ENCODE assay signal across 8 mouse cellular contexts in the genomic region with DNA sequence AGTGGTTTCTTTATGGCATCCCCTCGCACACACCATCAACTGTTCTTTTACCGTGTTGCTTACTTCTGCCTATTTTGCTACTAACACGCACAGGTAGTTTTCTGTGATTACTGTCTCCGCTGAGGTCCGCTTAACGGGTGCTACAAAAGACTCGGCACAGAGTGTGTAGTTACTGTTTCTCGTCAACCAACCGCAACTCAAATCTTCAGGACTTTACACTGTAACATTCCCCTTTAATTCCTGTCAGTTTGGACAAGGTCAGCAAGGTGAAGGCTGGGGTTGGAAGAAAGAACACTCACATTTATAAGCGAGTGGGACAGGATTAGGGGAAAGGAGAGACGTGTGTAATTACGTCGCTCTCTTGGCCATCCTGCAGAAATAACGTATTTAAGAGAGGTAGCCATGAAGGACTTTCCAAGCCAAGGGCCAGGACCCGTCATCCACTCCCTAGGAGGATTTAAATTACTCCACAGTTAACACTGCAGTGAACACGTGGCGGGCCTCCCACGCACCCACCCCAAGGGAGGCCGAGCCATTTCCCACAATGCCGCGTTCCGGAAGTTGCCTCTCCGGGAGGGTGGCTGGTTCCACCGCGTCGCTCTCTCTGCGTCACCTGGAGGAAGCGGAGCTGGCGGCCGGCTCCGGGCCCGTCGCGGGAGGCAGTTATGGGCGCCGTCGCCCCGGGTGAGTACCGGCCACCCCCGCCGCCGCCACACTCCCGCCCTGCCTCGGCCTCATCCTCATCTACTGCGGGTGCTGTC. TPM values are rescaled to one million over a fixed set of nuclear protein-coding genes. Genes with fewer than 3 reads are reported as not detected.
DNase-seq lines count a peak whose midpoint lies in the region; ATAC-seq and TF ChIP-seq lines count a peak whose summit lies in the region.

A gene (plus strand): TSS at position 285 of the 761 bp plus-strand sequence.

- in situ Hi-C loops in CH12.LX (cut with MboI; ENCODE audit: low pct_ligation_motif_present, low pct_unique_long_range_greater_than_20kb, low sequenced_read_pairs) = no loop called here

- H3K4me2 ChIP-seq in CH12.LX (ENCODE audit: insufficient read depth, low read depth, poor library complexity, severe bottlenecking) = peak within 1 kb of the TSS; percentile 95
- H3K4me2 ChIP-seq in forebrain, embryonic 12.5 days = peak within 1 kb of the TSS; percentile 86
- peak within 1 kb of the TSS; percentile 90 for H3K4me2 ChIP-seq in heart, postnatal 0 days (ENCODE audit: low read depth, low read length)
- H3K4me2 ChIP-seq in liver, embryonic 16.5 days (ENCODE audit: low read depth, low read length) = peak within 1 kb of the TSS; percentile 64
- peak within 1 kb of the TSS; percentile 97 for H3K4me2 ChIP-seq in neural tube, embryonic 13.5 days

- dilution Hi-C loops in CH12.LX (cut with MboI; ENCODE audit: extremely low pct_ligation_motif_present, extremely low pct_unique_long_range_greater_than_20kb, low sequenced_read_pairs) = no loop called here

- no peak for TF ChIP-seq CTCF in CH12.LX (conservative IDR thresholded peaks at IDR 0.05 in 1 of 2, IDR thresholded peaks at IDR 0.05 in 1 of 2; ENCODE audit: low read depth in 2 of 2, low read length in 2 of 2)
- TF ChIP-seq CTCF in heart, postnatal 0 days (IDR thresholded peaks at IDR 0.05; ENCODE audit: low read depth) = no peak
- TF ChIP-seq CTCF in testis, adult 2 months (IDR thresholded peaks at IDR 0.05; ENCODE audit: control insufficient read depth, insufficient read depth, insufficient replicate concordance, low read depth, low read length) = no peak

- H3K9me3 ChIP-seq in CH12.LX (replicated peaks; ENCODE audit: low read length) = no peaks in the 10 kb centered on the region
- H3K9me3 ChIP-seq in forebrain, embryonic 12.5 days = no peaks in the 10 kb centered on the region
- H3K9me3 ChIP-seq in heart, postnatal 0 days (replicated peaks; ENCODE audit: control insufficient read depth, low read length) = no peaks in the 10 kb centered on the region
- H3K9me3 ChIP-seq in liver, embryonic 16.5 days (replicated peaks; ENCODE audit: control insufficient read depth, low read length) = no peaks in the 10 kb centered on the region
- no peaks in the 10 kb centered on the region for H3K9me3 ChIP-seq in neural tube, embryonic 13.5 days

- H3K79me2 ChIP-seq in CH12.LX (replicated peaks; ENCODE audit: control insufficient read depth, extremely low read depth, insufficient read depth, poor library complexity, severe bottlenecking) = peaks cover 40% of the 10 kb centered on the region

- no peak for TF ChIP-seq RAD21 in CH12.LX (IDR thresholded peaks at IDR 0.05; ENCODE audit: low read depth, low read length)

- H3K9ac ChIP-seq in CH12.LX (ENCODE audit: insufficient read depth, low read depth) = peak within 1 kb of the TSS; percentile 80
- peak within 1 kb of the TSS; percentile 88 for H3K9ac ChIP-seq in forebrain, embryonic 12.5 days
- H3K9ac ChIP-seq in heart, postnatal 0 days (replicated peaks; ENCODE audit: low read depth, low read length) = peak within 1 kb of the TSS; percentile 86
- H3K9ac ChIP-seq in liver, embryonic 16.5 days (ENCODE audit: low read depth, low read length) = peak within 1 kb of the TSS; percentile 80
- peak within 1 kb of the TSS; percentile 88 for H3K9ac ChIP-seq in neural tube, embryonic 13.5 days

- H3K27ac ChIP-seq in CH12.LX (ENCODE audit: insufficient read depth, low read depth) = peak within 1 kb of the TSS; percentile 64
- H3K27ac ChIP-seq in forebrain, embryonic 12.5 days = peak within 1 kb of the TSS; percentile 65
- H3K27ac ChIP-seq in heart, postnatal 0 days (ENCODE audit: low read depth) = peak within 1 kb of the TSS; percentile 87
- peak within 1 kb of the TSS; percentile 73 for H3K27ac ChIP-seq in liver, embryonic 16.5 days (ENCODE audit: low read length)
- peak within 1 kb of the TSS; percentile 85 for H3K27ac ChIP-seq in neural tube, embryonic 13.5 days (replicated peaks)
- peak within 1 kb of the TSS; percentile 82 for H3K27ac ChIP-seq in testis, adult 2 months (ENCODE audit: control insufficient read depth, insufficient read depth, low read depth, low read length)

- TF ChIP-seq POLR2A in CH12.LX (IDR thresholded peaks at IDR 0.05; ENCODE audit: low read depth, low read length) = peak; percentile 96
- peak; percentile 93 for TF ChIP-seq POLR2A in testis, adult 2 months (IDR thresholded peaks at IDR 0.05; ENCODE audit: control insufficient read depth, low read depth, low read length)

- ATAC-seq in forebrain, embryonic 12.5 days (ENCODE audit: low FRiP score) = peak; percentile 99
- peak; percentile 97 for ATAC-seq in heart, postnatal 0 days (ENCODE audit: insufficient read depth, low read depth)
- peak; percentile 97 for ATAC-seq in liver, embryonic 16.5 days (ENCODE audit: low read depth)
- peak; percentile 98 for ATAC-seq in neural tube, embryonic 13.5 days (ENCODE audit: low read depth)

- no peak for TF ChIP-seq EP300 in CH12.LX (IDR thresholded peaks at IDR 0.05; ENCODE audit: low read length)
- TF ChIP-seq EP300 in heart, postnatal 0 days (IDR thresholded peaks at IDR 0.05; ENCODE audit: low read depth) = peak; percentile 85

- peaks cover 7 to 25% of the 10 kb centered on the region in 2 experiments for H3K4me1 ChIP-seq in CH12.LX (ENCODE audit: control insufficient read depth in 1 of 2, insufficient read depth in 2 of 2)
- peaks cover 17% of the 10 kb centered on the region for H3K4me1 ChIP-seq in forebrain, embryonic 12.5 days
- H3K4me1 ChIP-seq in heart, postnatal 0 days (ENCODE audit: control insufficient read depth, insufficient read depth) = peaks cover 16% of the 10 kb centered on the region
- H3K4me1 ChIP-seq in liver, embryonic 16.5 days (ENCODE audit: control insufficient read depth, low read depth, low read length) = peaks cover 18% of the 10 kb centered on the region
- H3K4me1 ChIP-seq in neural tube, embryonic 13.5 days (replicated peaks) = peaks cover 24% of the 10 kb centered on the region
- peaks cover 11% of the 10 kb centered on the region for H3K4me1 ChIP-seq in testis, adult 2 months (ENCODE audit: control insufficient read depth, insufficient read depth, low read length)

- WGBS in forebrain, embryonic 12.5 days = 11% methylated on average over 37 of the region's 45 CpGs
- WGBS in heart, postnatal 0 days = 11% methylated on average over 41 of the region's 45 CpGs
- WGBS in liver, embryonic 16.5 days (ENCODE audit: insufficient replicate concordance) = 12% methylated on average over 45 of the region's 45 CpGs
- 9% methylated on average over 45 of the region's 45 CpGs for WGBS in neural tube, embryonic 13.5 days

- H3K36me3 ChIP-seq in CH12.LX (replicated peaks in 1 of 2; ENCODE audit: control insufficient read depth in 1 of 2, insufficient read depth in 1 of 2, low read length in 1 of 2) = peaks cover 6 to 21% of the 10 kb centered on the region in 2 experiments
- H3K36me3 ChIP-seq in forebrain, embryonic 12.5 days (replicated peaks) = peaks cover 9% of the 10 kb centered on the region; the same call in 1 of the 2 replicates
- peaks cover 4% of the 10 kb centered on the region; the same call in 1 of the 2 replicates for H3K36me3 ChIP-seq in heart, postnatal 0 days (replicated peaks; ENCODE audit: control insufficient read depth, insufficient read depth, low read length)
- H3K36me3 ChIP-seq in liver, embryonic 16.5 days (ENCODE audit: control insufficient read depth, insufficient read depth) = peaks cover 2% of the 10 kb centered on the region; the same call in 1 of the 2 replicates
- peaks cover 12% of the 10 kb centered on the region; the same call in 1 of the 2 replicates for H3K36me3 ChIP-seq in neural tube, embryonic 13.5 days
- H3K36me3 ChIP-seq in testis, adult 2 months (ENCODE audit: control insufficient read depth, insufficient read depth, low read length) = no peaks in the 10 kb centered on the region; the same call in 1 of the 2 replicates

- peak within 1 kb of the TSS; percentile 84 to 99 (median 86) for H3K4me3 ChIP-seq in CH12.LX (replicated peaks in 1 of 3; ENCODE audit: low read depth in 2 of 3, low read length in 2 of 3, poor library complexity in 1 of 3)
- H3K4me3 ChIP-seq in forebrain, embryonic 12.5 days (replicated peaks) = peak within 1 kb of the TSS; percentile 78
- H3K4me3 ChIP-seq in heart, postnatal 0 days (ENCODE audit: low read depth, low read length) = peak within 1 kb of the TSS; percentile 86
- H3K4me3 ChIP-seq in liver, embryonic 16.5 days (ENCODE audit: low read depth, low read length) = peak within 1 kb of the TSS; percentile 92
- H3K4me3 ChIP-seq in neural tube, embryonic 13.5 days = peak within 1 kb of the TSS; percentile 83
- peak within 1 kb of the TSS; percentile 94 for H3K4me3 ChIP-seq in testis, adult 2 months (ENCODE audit: control insufficient read depth, low read depth, low read length)

- peaks cover 3% of the 10 kb centered on the region for H3K27me3 ChIP-seq in CH12.LX (replicated peaks)
- 0 out of 2 replicates have a peak, but pooled peaks cover 3% of the 10 kb centered on the region for H3K27me3 ChIP-seq in forebrain, embryonic 12.5 days
- H3K27me3 ChIP-seq in heart, postnatal 0 days (ENCODE audit: control insufficient read depth, insufficient read depth, low read length) = no peaks in the 10 kb centered on the region
- no peaks in the 10 kb centered on the region for H3K27me3 ChIP-seq in liver, embryonic 16.5 days (ENCODE audit: control insufficient read depth, insufficient read depth, low read depth, low read length)
- no peaks in the 10 kb centered on the region for H3K27me3 ChIP-seq in neural tube, embryonic 13.5 days
- H3K27me3 ChIP-seq in testis, adult 2 months (ENCODE audit: control insufficient read depth, insufficient read depth, low read length) = no peaks in the 10 kb centered on the region

- DNase-seq in CH12.LX (ENCODE audit: extremely low read depth) = peak; percentile 95
- peak; percentile 83 for DNase-seq in c-Kit-positive CD71-positive TER-119-positive erythroid progenitor cells, embryonic 14.5 days (ENCODE audit: low spot score)
- peak; percentile 92 for DNase-seq in heart, postnatal 0 days (ENCODE audit: low spot score)
- peak; percentile 95 to 96 for DNase-seq in kidney, postnatal 4 days

TF ChIP-seq in CH12.LX, 34 proteins besides CTCF, POLR2A, EP300 and RAD21 (continues in another document):
- TF ChIP-seq NRF1 (IDR thresholded peaks at IDR 0.05; ENCODE audit: low read depth, low read length) = peak; percentile 60
- peak; percentile 56 for TF ChIP-seq CHD2 (IDR thresholded peaks at IDR 0.05; ENCODE audit: low read length)
- TF ChIP-seq MAFK (IDR thresholded peaks at IDR 0.05; ENCODE audit: insufficient replicate concordance, low read length) = no peak

RNA-seq across cellular contexts. Expression of the gene that starts here (rescaled TPM):
- total RNA-seq in CH12.LX (2012; rRNA removed) = 85.6 and 92.2 TPM in 2 replicates
- total RNA-seq in CH12.LX (2014; rRNA removed) = 77.0 and 80.9 TPM in 2 replicates
- polyA plus RNA-seq in CH12.LX (2012; ENCODE audit: insufficient read length, low read depth) = 144 and 149 TPM in 2 replicates
- 43.8 and 50.4 TPM in 2 replicates for polyA plus RNA-seq in forebrain, embryonic 12.5 days (2016; fragmentation: Nextera tagmentation; extraction: Ambion mirVana)
- 76.8 and 220 TPM in 2 replicates for total RNA-seq in heart, postnatal 0 days (2014; rRNA removed; ENCODE audit: low replicate concordance)
- polyA plus RNA-seq in heart, postnatal 0 days (2015; fragmentation: Nextera tagmentation; extraction: Ambion mirVana) = 36.1 and 40.8 TPM in 2 replicates
- 13.6 and 15.7 TPM in 2 replicates for polyA plus RNA-seq in liver, embryonic 16.5 days (2015; fragmentation: Nextera tagmentation; extraction: Ambion mirVana)
- 44.3 and 57.0 TPM in 2 replicates for polyA plus RNA-seq in neural tube, embryonic 13.5 days (2015; fragmentation: Nextera tagmentation; extraction: Ambion mirVana)
- polyA plus RNA-seq in testis, adult 2 months (2012; rRNA removed) = 71.7 and 79.6 TPM in 2 replicates

Comparison
In these comparisons a context has a peak if more than half of its experiments do, and no peak if none do; other contexts are left out.
1. Peak in every context shown above with its lines: DNase-seq, ATAC-seq, H3K4me3 ChIP-seq and H3K27ac ChIP-seq.